Mouse (Mus musculus) megakaryocyte progenitor cell, adult 5-6 weeks (primary cell): ENCODE data around the gene Myoc. TPM values are rescaled to one million over a fixed set of nuclear protein-coding genes. Genes with fewer than 3 reads are reported as not detected.
"Not testable (repeated sequence)": the region's sequence is repeated elsewhere in the genome, so short reads cannot be mapped to it uniquely, and the experiment has no call there.

Source experiments
- ATAC-seq: replicated peaks from 2 replicates; pipeline ENCODE4 v1.8.0; 2016; ENCODE audit warnings: mild to moderate bottlenecking, moderate TSS enrichment, inconsistent platforms; ENCODE audit not compliant: poor library complexity
- total RNA-seq, 2 experiments: library from RNA; stranded (forward) in 1 of 2; stranded (reverse) in 1 of 2; fragments of 157-497, 149-512 nt in 1 of 2; fragments of 200-1000 nt in 1 of 2; gene quantifications; 2 replicates each; pipeline versions ENCODE4 v1.2.3 to v1.2.4; 2015 to 2017

The Myoc gene
- not detected in 2 replicates for total RNA-seq (2015)
- not detected in 2 replicates for total RNA-seq (2017)

DNA sequence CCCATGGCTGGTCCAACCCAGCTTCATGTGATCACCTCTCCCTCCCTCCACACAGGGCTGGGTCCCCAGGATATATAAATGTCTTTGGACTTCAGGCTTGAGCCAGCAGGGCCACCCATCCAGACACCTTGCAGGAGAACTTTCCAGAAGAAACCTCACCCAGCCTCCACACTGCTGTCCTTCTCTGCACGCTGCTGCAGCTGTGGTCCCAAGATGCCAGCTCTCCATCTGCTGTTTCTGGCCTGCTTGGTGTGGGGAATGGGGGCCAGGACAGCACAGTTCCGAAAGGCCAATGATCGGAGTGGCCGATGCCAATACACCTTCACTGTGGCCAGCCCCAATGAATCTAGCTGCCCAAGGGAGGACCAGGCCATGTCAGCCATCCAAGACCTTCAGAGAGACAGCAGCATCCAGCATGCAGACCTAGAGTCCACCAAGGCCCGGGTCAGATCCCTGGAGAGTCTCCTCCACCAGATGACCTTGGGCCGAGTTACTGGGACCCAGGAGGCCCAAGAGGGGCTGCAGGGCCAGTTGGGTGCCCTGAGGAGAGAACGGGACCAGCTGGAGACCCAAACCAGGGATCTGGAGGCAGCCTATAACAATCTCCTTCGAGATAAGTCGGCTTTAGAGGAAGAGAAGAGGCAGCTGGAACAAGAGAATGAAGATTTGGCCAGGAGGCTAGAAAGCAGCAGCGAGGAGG, at the start of gene Myoc:
Myoc (plus strand) TSS at position 105 of the 700 bp plus-strand sequence.
- no peak for ATAC-seq

GRCm38 (mm10) chr1:162589443-162589842, 49.5 kb upstream of the Myoc start:
- ATAC-seq: no peak

DNA sequence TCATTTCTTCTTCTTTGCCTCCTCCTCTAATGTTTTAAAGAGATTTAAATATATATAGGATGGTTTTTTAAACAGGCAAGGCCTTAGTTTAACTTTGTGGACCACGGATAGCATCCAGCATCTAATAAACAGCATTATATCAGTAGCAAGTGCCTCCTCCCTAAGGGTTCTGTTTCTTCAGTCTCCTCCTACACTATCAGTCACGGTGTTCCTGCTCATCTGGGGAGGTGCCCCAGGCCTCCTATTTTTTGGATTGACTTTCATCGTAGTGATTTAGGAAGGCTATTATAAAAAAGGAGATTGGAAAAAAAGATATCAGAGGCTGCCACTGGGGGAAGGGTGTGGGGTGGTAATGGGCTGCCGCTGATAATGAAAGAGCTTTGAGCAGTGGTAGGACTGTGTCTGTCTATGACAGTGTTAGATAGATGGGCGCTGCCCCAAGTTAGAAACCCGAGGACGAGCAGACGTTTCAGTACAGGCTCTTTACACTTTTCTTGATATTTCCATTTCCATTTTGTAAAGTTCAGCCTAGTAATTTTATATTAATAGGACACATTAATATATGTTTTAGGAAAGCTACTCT, 48.4 kb upstream of the Myoc start:
- ATAC-seq: peak; percentile 52

GRCm38 (mm10) chr1:162597379-162598102, 41.4 kb upstream of the Myoc start:
- peak; percentile 72 for ATAC-seq

- ATAC-seq: no peak
Measured at GRCm38 (mm10) chr1:162599617-162600016, 39.3 kb upstream of the Myoc start.

DNA sequence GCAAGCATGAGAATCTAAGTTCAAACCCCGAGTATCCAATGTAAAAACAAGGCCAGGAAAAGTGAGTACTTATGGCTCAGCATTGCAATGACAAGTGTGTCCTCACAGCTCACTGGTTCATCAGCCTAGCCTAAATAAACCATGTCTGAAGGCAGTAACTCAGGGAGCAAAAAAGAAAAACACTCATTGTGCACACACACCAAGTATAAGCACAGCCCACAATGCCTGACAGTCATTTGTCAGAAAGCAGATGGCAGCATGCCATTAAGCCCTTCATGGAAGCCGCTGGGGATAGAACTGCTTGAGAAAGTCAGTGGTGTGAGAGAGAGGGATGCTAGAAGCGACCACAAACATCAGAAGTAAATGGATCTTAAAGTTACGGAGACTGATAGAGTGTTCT, 37.7 kb upstream of the Myoc start:
- ATAC-seq: no peak

- no peak for ATAC-seq
Measured at GRCm38 (mm10) chr1:162608127-162608526, 30.8 kb upstream of the Myoc start.

- no peak for ATAC-seq
Measured at GRCm38 (mm10) chr1:162609633-162610250, 29.2 kb upstream of the Myoc start.

GRCm38 (mm10) chr1:162611191-162611590, 27.8 kb upstream of the Myoc start:
- ATAC-seq: no peak

DNA sequence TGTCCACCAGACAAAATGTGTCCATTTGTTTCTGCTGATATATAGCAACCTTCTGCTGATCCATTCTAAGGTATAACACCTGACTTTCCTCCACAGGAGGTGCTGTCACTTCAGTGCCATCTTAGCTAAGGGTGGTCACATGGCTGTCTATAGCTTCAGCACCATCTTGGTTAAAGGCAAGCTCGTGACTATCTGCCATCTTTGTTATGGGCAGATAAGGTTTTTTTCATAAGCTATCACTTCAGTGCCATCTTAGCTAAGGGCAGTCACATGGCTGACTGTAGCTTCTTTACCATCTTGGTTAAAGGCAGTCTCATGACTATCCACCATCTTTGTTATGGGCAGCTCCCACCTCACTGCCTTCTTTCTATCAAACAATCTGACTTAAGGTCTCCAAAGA, 23.4 kb upstream of the Myoc start:
- ATAC-seq: peak; percentile 76

- peak; percentile 35; the same call in 1 of the 2 replicates for ATAC-seq
Measured at GRCm38 (mm10) chr1:162620487-162620886, 18.5 kb upstream of the Myoc start.

- ATAC-seq: no peak
Measured at GRCm38 (mm10) chr1:162623895-162624294, 15.1 kb upstream of the Myoc start.

- ATAC-seq: peak; percentile 95
Measured at GRCm38 (mm10) chr1:162625229-162625628, 13.7 kb upstream of the Myoc start.

DNA sequence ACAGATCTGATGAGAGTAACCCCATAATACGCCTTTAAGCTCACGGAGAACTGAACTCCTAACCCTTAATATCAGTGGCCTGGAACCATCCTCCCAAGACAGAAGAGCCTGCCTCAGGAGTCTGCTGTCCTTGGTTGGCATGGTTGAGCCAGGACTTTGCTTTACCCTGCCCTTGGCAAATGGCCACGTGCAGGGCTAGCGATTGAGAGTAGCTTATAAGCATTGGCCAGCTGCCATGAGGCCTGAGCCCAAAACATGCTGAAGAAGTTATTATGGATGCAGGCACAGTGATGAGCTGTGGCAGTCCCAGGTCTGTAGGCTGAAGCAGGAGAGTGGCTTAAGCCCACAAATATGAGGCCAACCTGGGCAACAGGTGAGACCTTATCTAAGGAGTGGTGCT, 11.1 kb upstream of the Myoc start:
- not testable (repeated sequence) for ATAC-seq

- not testable (repeated sequence) for ATAC-seq
Measured at GRCm38 (mm10) chr1:162628326-162628725, 10.6 kb upstream of the Myoc start.

DNA sequence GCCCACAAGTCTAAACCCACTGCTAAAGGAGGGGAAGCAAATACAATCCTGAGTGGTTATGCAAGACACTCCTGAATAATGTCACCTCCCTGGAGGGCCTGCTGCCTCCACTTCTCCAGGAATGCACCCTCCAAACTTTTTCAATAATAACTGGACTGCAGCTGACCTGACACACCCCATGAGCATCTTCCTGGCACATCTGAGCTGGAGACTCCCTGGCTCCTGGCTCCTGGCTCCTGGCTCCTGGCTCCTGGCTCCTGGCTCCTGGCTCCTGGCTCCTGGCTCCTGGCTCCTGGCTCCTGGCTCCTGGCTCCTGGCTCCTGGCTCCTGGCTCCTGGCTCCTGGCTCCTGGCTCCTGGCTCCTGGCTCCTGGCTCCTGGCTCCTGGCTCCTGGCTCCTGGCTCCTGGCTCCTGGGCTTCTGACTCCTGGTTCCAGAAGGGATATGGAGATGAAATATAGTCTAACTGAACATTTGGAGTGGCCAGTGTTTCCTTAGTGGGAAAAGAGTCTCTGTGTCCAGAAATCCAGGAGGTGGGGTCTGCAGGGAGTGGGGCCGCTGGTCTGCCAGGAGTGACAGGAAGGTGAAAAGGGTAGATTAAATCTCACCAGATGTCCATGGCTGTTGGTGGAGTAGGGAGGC, 3.5 kb upstream of the Myoc start:
- not testable (repeated sequence) for ATAC-seq

GRCm38 (mm10) chr1:162636516-162636915, 2.4 kb upstream of the Myoc start:
- no peak for ATAC-seq

DNA sequence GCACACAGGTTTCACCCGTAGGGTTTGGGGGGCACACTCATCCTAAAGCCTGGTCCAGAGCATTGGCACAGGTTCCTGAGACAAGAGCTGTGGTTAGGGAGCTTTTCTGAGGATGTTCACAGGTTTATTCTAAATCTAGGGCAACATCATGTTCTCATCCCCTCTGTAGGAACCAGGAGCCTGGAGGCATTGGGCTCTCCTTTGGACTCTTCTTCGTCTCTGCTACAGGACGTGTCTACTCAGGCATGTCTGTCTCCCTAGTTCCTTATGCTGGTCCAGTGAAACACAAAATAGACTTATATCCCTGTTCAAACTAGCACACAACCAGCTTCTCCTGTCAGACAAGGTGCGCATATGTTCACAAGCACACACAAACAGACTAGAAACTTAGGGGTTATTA, 420 bp upstream of the Myoc start:
- ATAC-seq: no peak

GRCm38 (mm10) chr1:162639861-162640260, 906 bp downstream of the Myoc start:
- no peak for ATAC-seq

DNA sequence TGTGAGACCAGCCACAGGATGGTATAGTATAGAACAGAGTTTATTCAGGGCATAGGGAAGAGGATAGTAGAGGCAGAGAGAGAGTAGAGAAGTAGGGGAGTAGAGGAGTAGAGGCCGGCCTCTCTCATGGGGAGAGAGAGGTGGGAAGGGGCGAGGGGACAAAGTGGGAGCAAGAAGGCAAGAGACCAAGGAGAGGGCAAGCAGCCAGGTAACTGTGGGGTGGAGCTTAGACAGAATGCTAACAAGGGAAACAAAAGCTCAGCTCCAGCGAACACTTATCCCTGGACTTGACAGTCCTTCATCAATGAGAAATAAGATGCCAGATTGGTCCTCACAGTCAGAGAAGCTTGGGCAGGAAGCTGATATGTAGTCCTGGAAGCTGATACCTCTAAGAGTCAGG, 3.6 kb downstream of the Myoc start:
- no peak for ATAC-seq

GRCm38 (mm10) chr1:162643752-162644151, 4.8 kb downstream of the Myoc start:
- no peak for ATAC-seq
